Mouse (Mus musculus) liver, embryonic 16.5 days (tissue): ENCODE data around the gene Mcm5. TPM values are rescaled to one million over a fixed set of nuclear protein-coding genes. Genes with fewer than 3 reads are reported as not detected.

ENCODE experiments used
- polyA plus RNA-seq: library from polyadenylated mRNA; unstranded; fragments of >200 nt; fragmentation: Nextera tagmentation; extraction: Ambion mirVana; gene quantifications from 2 replicates; pipeline ENCODE4 v1.2.1, GENCODE M21; 2015

The Mcm5 gene
- polyA plus RNA-seq, 1 experiment from 2014 or later = 130 TPM

Other genes starting within 250 kb of the Mcm5 start
- gene Isx, start 236.4 kb upstream of the Mcm5 start, polyA plus RNA-seq = 0.71 TPM in 1 of 2 replicates, not detected in the other
- 7.9 and 8.7 TPM in 2 replicates for gene Hmgxb4, start 116.2 kb upstream of the Mcm5 start, polyA plus RNA-seq
- 14.0 and 14.4 TPM in 2 replicates for gene Tom1, start 75.9 kb upstream of the Mcm5 start, polyA plus RNA-seq
- 158 and 159 TPM in 2 replicates for gene Hmox1, start 15.9 kb upstream of the Mcm5 start, polyA plus RNA-seq
- gene Rasd2, start 104.4 kb downstream of the Mcm5 start, polyA plus RNA-seq = 0.11 TPM in 1 of 2 replicates, not detected in the other